Mouse (Mus musculus) CH12.LX (cell line): ENCODE measurements around the gene BC004004.

Experiments used
- CHD2 ChIP-seq: IDR thresholded peaks from 2 replicates; pipeline ENCODE4 v1.6.1; 2011; ENCODE audit warnings: low read length, improper control_type of control experiment
- CTCF ChIP-seq, 2 experiments: IDR thresholded peaks in 1 of 2; conservative IDR thresholded peaks in 1 of 2; 2 replicates each; pipeline ENCODE4 v1.5.1; 2011 to 2012; ENCODE audit warnings: low read depth in 2 of 2, low read length in 2 of 2, improper control_type of control experiment in 1 of 2, inconsistent platforms in 1 of 2, mild to moderate bottlenecking in 1 of 2, moderate library complexity in 1 of 2
- E2F4 ChIP-seq: IDR thresholded peaks from 2 replicates; pipeline ENCODE4 v1.6.1; 2011; ENCODE audit warnings: low read depth, low read length, improper control_type of control experiment; ENCODE audit not compliant: insufficient replicate concordance
- EP300 ChIP-seq: IDR thresholded peaks from 2 replicates; pipeline ENCODE4 v1.6.1; 2011; ENCODE audit warnings: low read length, improper control_type of control experiment
- MAX ChIP-seq: IDR thresholded peaks from 2 replicates; pipeline ENCODE4 v1.6.1; 2011; ENCODE audit warnings: low read length, improper control_type of control experiment
- MEF2A ChIP-seq: IDR thresholded peaks from 2 replicates; pipeline ENCODE4 v1.6.1; 2014; ENCODE audit warnings: low read depth, mild to moderate bottlenecking, inconsistent platforms, low read length, improper control_type of control experiment, borderline replicate concordance
- MXI1 ChIP-seq: IDR thresholded peaks from 2 replicates; pipeline ENCODE4 v1.6.1; 2011; ENCODE audit warnings: mild to moderate bottlenecking, low read depth, low read length, improper control_type of control experiment
- POLR2A ChIP-seq: IDR thresholded peaks from 2 replicates; pipeline ENCODE4 v1.6.1; 2011; ENCODE audit warnings: low read depth, mild to moderate bottlenecking, improper control_type of control experiment, low read length
- TCF12 ChIP-seq: IDR thresholded peaks from 2 replicates; pipeline ENCODE4 v1.6.1; 2014; ENCODE audit warnings: low read depth, mild to moderate bottlenecking, inconsistent platforms, low read length, improper control_type of control experiment
- ZMIZ1 ChIP-seq: IDR thresholded peaks from 2 replicates; pipeline ENCODE4 v1.6.1; 2012; ENCODE audit warnings: low read depth, mild to moderate bottlenecking, inconsistent platforms, low read length, improper control_type of control experiment
- ZNF384 ChIP-seq: IDR thresholded peaks from 2 replicates; pipeline ENCODE4 v1.6.1; 2012; ENCODE audit warnings: low read depth, low read length, improper control_type of control experiment, inconsistent platforms

DNA sequence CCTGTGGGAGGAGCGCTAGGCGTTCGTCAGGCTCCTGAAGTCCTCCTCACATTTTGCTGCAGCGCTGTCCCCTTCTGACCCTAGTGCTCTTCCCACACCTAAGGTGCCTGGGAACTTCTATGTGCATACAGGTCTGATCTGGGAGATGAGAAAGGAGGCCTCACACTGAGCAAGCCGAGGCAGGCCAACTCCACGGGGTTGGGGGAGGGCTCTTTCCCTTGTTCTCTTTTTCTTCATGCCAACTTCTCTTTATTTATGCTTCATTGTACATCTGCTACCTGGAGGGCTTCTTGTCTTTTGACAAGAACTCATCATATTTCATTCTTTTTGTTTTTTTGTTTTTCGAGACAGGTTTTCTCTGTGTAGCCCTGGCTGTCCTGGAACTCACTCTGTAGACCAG lies 23.2 kb downstream of the BC004004 start:
- TF ChIP-seq MAX (no peak), POLR2A (no peak), EP300 (no peak), TCF12 (no peak), CTCF (conservative IDR thresholded peaks at IDR 0.05 in 1 of 2, IDR thresholded peaks at IDR 0.05 in 1 of 2; ENCODE audit: low read depth in 2 of 2, low read length in 2 of 2) (no peak), ZMIZ1 (no peak), CHD2 (no peak), MXI1 (no peak), E2F4 (no peak), MEF2A (no peak), ZNF384 (no peak)
